Comparison of ENCODE assay signal across 8 mouse cellular contexts in genomic region chr12:69985546-69985945, GRCm38 (mm10). TPM values are rescaled to one million over a fixed set of nuclear protein-coding genes. Genes with fewer than 3 reads are reported as not detected.
A peak's percentile ranks its signal among the peaks of the same experiment; 100 is the strongest.
DNase-seq lines count a peak whose midpoint lies in the region; ATAC-seq and TF ChIP-seq lines count a peak whose summit lies in the region.

No protein-coding gene starts in this region.

- no peak for TF ChIP-seq CTCF in layer of hippocampus, adult 2 months (conservative IDR thresholded peaks at IDR 0.05)
- no peak for TF ChIP-seq CTCF in embryonic fibroblast, embryonic 13.5 days (IDR thresholded peaks at IDR 0.05; ENCODE audit: borderline replicate concordance, insufficient read depth, low read length)

- 28% methylated on average over 4 of the region's 4 CpGs for WGBS in limb, embryonic 14.5 days
- WGBS in neural tube, embryonic 12.5 days = 50% methylated on average over 4 of the region's 4 CpGs

- DNase-seq in layer of hippocampus, adult 2 months (ENCODE audit: low spot score in 2 of 2) = no peak
- DNase-seq in layer of hippocampus, postnatal 10 days (ENCODE audit: low spot score in 2 of 2) = no peak
- no peak for DNase-seq in limb, embryonic 14.5 days (ENCODE audit: low spot score)
- DNase-seq in thymus, postnatal 14 days = no peak
- no peak for DNase-seq in adrenal gland, postnatal 10 days
- DNase-seq in thymus, postnatal 25 days = no peak

- H3K27me3 ChIP-seq in limb, embryonic 14.5 days (ENCODE audit: control insufficient read depth, insufficient read depth, low read length) = no peaks in the 10 kb centered on the region
- no peaks in the 10 kb centered on the region for H3K27me3 ChIP-seq in neural tube, embryonic 12.5 days (replicated peaks)

- no peak for ATAC-seq in limb, embryonic 14.5 days (ENCODE audit: low FRiP score, low read depth)
- no peak for ATAC-seq in neural tube, embryonic 12.5 days (ENCODE audit: low FRiP score, low read depth)

- H3K27ac ChIP-seq in layer of hippocampus, adult 2 months = no peak overlapping the region
- peak overlapping the region; percentile 78 for H3K27ac ChIP-seq in embryonic fibroblast, embryonic 13.5 days (ENCODE audit: insufficient read depth, low read length)
- no peak overlapping the region for H3K27ac ChIP-seq in limb, embryonic 14.5 days (replicated peaks; ENCODE audit: low read depth, low read length)
- H3K27ac ChIP-seq in neural tube, embryonic 12.5 days = no peak overlapping the region

- peaks cover 35% of the 10 kb centered on the region for H3K36me3 ChIP-seq in limb, embryonic 14.5 days (ENCODE audit: control insufficient read depth, insufficient read depth, low read length)
- peaks cover 20% of the 10 kb centered on the region; the same call in 1 of the 2 replicates for H3K36me3 ChIP-seq in neural tube, embryonic 12.5 days

- peak overlapping the region; percentile 95 for H3K9ac ChIP-seq in limb, embryonic 14.5 days (ENCODE audit: low read depth, low read length, severe bottlenecking)
- 0 out of 2 replicates have a peak overlapping the region, but pooled peaks have one; percentile 89 for H3K9ac ChIP-seq in neural tube, embryonic 12.5 days

- peak overlapping the region; percentile 29; the same call in 1 of the 2 replicates for H3K4me3 ChIP-seq in layer of hippocampus, adult 2 months
- peak overlapping the region; percentile 77 for H3K4me3 ChIP-seq in embryonic fibroblast, embryonic 13.5 days (ENCODE audit: insufficient read depth, low read length)
- H3K4me3 ChIP-seq in limb, embryonic 14.5 days (replicated peaks; ENCODE audit: low read length) = peak overlapping the region; percentile 77
- H3K4me3 ChIP-seq in neural tube, embryonic 12.5 days = peak overlapping the region; percentile 93

- no peaks in the 10 kb centered on the region for H3K9me3 ChIP-seq in limb, embryonic 14.5 days (ENCODE audit: control insufficient read depth, low read length)
- no peaks in the 10 kb centered on the region for H3K9me3 ChIP-seq in neural tube, embryonic 12.5 days

- TF ChIP-seq POLR2A in embryonic fibroblast, embryonic 13.5 days (IDR thresholded peaks at IDR 0.05; ENCODE audit: low read depth, low read length) = no peak
- TF ChIP-seq POLR2A in limb, embryonic 14.5 days (IDR thresholded peaks at IDR 0.05; ENCODE audit: borderline replicate concordance, extremely low read depth, insufficient read depth, insufficient read length) = no peak

- H3K4me2 ChIP-seq in limb, embryonic 14.5 days (replicated peaks; ENCODE audit: low read depth, low read length, severe bottlenecking) = peak overlapping the region; percentile 55
- peak overlapping the region; percentile 82 for H3K4me2 ChIP-seq in neural tube, embryonic 12.5 days (replicated peaks)

- H3K4me1 ChIP-seq in embryonic fibroblast, embryonic 13.5 days (ENCODE audit: control insufficient read depth, insufficient read depth, low read length) = no peaks in the 10 kb centered on the region
- peaks cover 9% of the 10 kb centered on the region for H3K4me1 ChIP-seq in limb, embryonic 14.5 days (ENCODE audit: control insufficient read depth, insufficient read depth, low read length)
- peaks cover 11% of the 10 kb centered on the region for H3K4me1 ChIP-seq in neural tube, embryonic 12.5 days

RNA-seq across cellular contexts. Expression of gene Sav1, which starts 1.3 kb away (rescaled TPM):
- total RNA-seq in layer of hippocampus, adult 2 months (2021) = 10 to 100 TPM; 16.7 to 18.2 TPM
- 10 to 100 TPM; 18.7 to 19.3 TPM for total RNA-seq in layer of hippocampus, postnatal 10 days (2021)
- polyA plus RNA-seq in embryonic fibroblast, embryonic 13.5 days (2011; ENCODE audit: insufficient read length, low read depth, missing spikeins) = 84.2 and 93.9 TPM in 2 replicates
- 54.5 and 57.2 TPM in 2 replicates for polyA plus RNA-seq in limb, embryonic 14.5 days (2012; rRNA removed)
- 11.0 and 12.9 TPM in 2 replicates for polyA plus RNA-seq in limb, embryonic 14.5 days (2014; fragmentation: Nextera tagmentation; extraction: Ambion mirVana)
- polyA plus RNA-seq in neural tube, embryonic 12.5 days (2016; fragmentation: Nextera tagmentation; extraction: Ambion mirVana) = 7.5 and 8.1 TPM in 2 replicates
- 10 to 100 TPM; 44.2 to 52.3 TPM for total RNA-seq in adrenal gland, postnatal 10 days (2021)

Comparison
In these comparisons a context has a peak if more than half of its experiments do, and no peak if none do; other contexts are left out.
1. H3K4me3 ChIP-seq: peak in every context shown above with its lines; median percentile 93 in neural tube, embryonic 12.5 days; 77 in embryonic fibroblast, embryonic 13.5 days; 77 in limb, embryonic 14.5 days; 29 in layer of hippocampus, adult 2 months.